In the genomic region with DNA sequence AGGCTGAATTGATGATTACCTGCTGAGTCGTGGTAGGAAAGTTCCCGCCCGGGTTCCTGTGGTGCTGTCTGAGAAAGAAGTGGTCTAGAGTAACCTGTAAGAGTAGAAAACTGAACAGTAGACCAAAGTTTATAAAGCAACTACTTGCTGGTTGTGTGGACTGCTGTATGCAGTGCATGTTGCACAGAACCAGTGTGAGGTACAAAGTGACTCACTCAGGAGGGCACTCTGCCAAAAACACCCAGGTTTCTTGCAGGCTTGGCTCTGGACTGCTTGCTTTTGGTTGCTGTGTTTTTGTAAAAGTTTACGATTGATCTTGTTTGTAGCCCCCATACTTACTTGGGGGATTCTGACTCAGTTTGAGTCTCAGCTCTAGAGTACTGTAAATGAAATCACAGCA, we compare ENCODE assay signal across 8 mouse cellular contexts. TPM values are rescaled to one million over a fixed set of nuclear protein-coding genes. Genes with fewer than 3 reads are reported as not detected.
A peak's percentile ranks its signal among the peaks of the same experiment; 100 is the strongest.
DNase-seq lines count a peak whose midpoint lies in the region; ATAC-seq lines count a peak whose summit lies in the region.

No protein-coding gene starts in this region.

- 0 out of 2 replicates have a peak, but pooled peaks have one; percentile 26 for ATAC-seq in megakaryocyte, adult 5-6 weeks (ENCODE audit: poor library complexity, severe bottlenecking)
- ATAC-seq in erythroid progenitor cell, adult 5-6 weeks (replicated peaks; ENCODE audit: low FRiP score, poor library complexity, severe bottlenecking), result no peak

- peak; percentile 9 for DNase-seq in thymus, postnatal 4 days
- no peak for DNase-seq in thymus, postnatal 10 days (ENCODE audit: low spot score in 2 of 2)
- DNase-seq in cerebellum, postnatal 10 days, result peak; percentile 80 to 82
- peak; percentile 58 to 66 for DNase-seq in heart, postnatal 36 days
- peak; percentile 45 to 48 for DNase-seq in layer of hippocampus, adult 8-10 months (ENCODE audit: low spot score in 2 of 2)
- DNase-seq in urinary bladder, postnatal 10 days (ENCODE audit: low spot score), result peak; percentile 30

- intact Hi-C loops in heart, postnatal 36 days (cut with DNase I), result loop anchor here (10.0 kb wide), 1 partner anchor 65 kb away; no protein-coding TSS in a partner anchor

RNA-seq across cellular contexts. Expression of a gene that starts 15.4 kb away (rescaled TPM):
- total RNA-seq in heart, postnatal 36 days (2021), result 10 to 100 TPM; 16.3 to 17.6 TPM
- total RNA-seq in layer of hippocampus, adult 8-10 months (2022), result 10 to 100 TPM in 3 of 4 experiments, 1 to 10 TPM in 1; 9.6 to 16.1 (median 12.6) TPM
- 27.7 and 29.0 TPM in 2 replicates for total RNA-seq in megakaryocyte, adult 5-6 weeks (2015)
- total RNA-seq in megakaryocyte, adult 5-6 weeks (2017), result 28.0 and 31.5 TPM in 2 replicates
- total RNA-seq in erythroid progenitor cell, adult 5-6 weeks (2015; ENCODE audit: low replicate concordance), result 16.2 and 17.6 TPM in 2 replicates
- 1.4 and 7.1 TPM in 2 replicates for total RNA-seq in erythroid progenitor cell, adult 5-6 weeks (2017; ENCODE audit: low replicate concordance)

RNA-seq across cellular contexts. Expression of a gene that starts 32.0 kb away (rescaled TPM):
- 100 to 1,000 TPM; 372 to 402 TPM for total RNA-seq in heart, postnatal 36 days (2021)
- total RNA-seq in layer of hippocampus, adult 8-10 months (2022), result 100 to 1,000 TPM; 227 to 254 (median 239) TPM
- total RNA-seq in megakaryocyte, adult 5-6 weeks (2015), result 591 and 690 TPM in 2 replicates
- total RNA-seq in megakaryocyte, adult 5-6 weeks (2017), result 864 and 938 TPM in 2 replicates
- total RNA-seq in erythroid progenitor cell, adult 5-6 weeks (2015; ENCODE audit: low replicate concordance), result 276 and 281 TPM in 2 replicates
- total RNA-seq in erythroid progenitor cell, adult 5-6 weeks (2017; ENCODE audit: low replicate concordance), result 204 and 271 TPM in 2 replicates

RNA-seq across cellular contexts. Expression of a gene that starts 46.2 kb away (rescaled TPM):
- total RNA-seq in heart, postnatal 36 days (2021), result 10 to 100 TPM; 50.4 to 56.9 TPM
- 10 to 100 TPM; 34.3 to 36.5 (median 35.5) TPM for total RNA-seq in layer of hippocampus, adult 8-10 months (2022)
- 51.2 and 52.0 TPM in 2 replicates for total RNA-seq in megakaryocyte, adult 5-6 weeks (2015)
- 25.0 and 27.9 TPM in 2 replicates for total RNA-seq in megakaryocyte, adult 5-6 weeks (2017)
- total RNA-seq in erythroid progenitor cell, adult 5-6 weeks (2015; ENCODE audit: low replicate concordance), result 37.1 and 72.1 TPM in 2 replicates
- 24.4 and 40.6 TPM in 2 replicates for total RNA-seq in erythroid progenitor cell, adult 5-6 weeks (2017; ENCODE audit: low replicate concordance)

Comparison
In these comparisons a context has a peak if more than half of its experiments do, and no peak if none do; other contexts are left out.
1. DNase-seq: peak in thymus, postnatal 4 days (single experiment), cerebellum, postnatal 10 days (2 of 2), heart, postnatal 36 days (2 of 2), layer of hippocampus, adult 8-10 months (2 of 2) and urinary bladder, postnatal 10 days (single experiment); none in thymus, postnatal 10 days (0 of 2).